Mouse (Mus musculus) lung, postnatal 36 days (tissue): ENCODE results near the gene Ankzf1.
A peak's percentile ranks its signal among the peaks of the same experiment; 100 is the strongest.

Source experiments
- DNase-seq: peaks from one replicate; pipeline ENCODE4 v3.0.0; 2022; ENCODE audit warnings: mixed read lengths

Gene Ankzf1

GRCm38 (mm10) chr1:75190577-75190976, 1.4 kb upstream of the Ankzf1 start:
- DNase-seq = no peak

GRCm38 (mm10) chr1:75191258-75191621, 711 bp upstream of the Ankzf1 start:
- DNase-seq = no peak

GRCm38 (mm10) chr1:75192452-75192851, 501 bp downstream of the Ankzf1 start:
- peak; percentile 75 for DNase-seq

GRCm38 (mm10) chr1:75201236-75201635, 9.3 kb downstream of the Ankzf1 start:
- DNase-seq = no peak

- DNase-seq = peak; percentile 66
Observed at GRCm38 (mm10) chr1:75208967-75209678, 17.2 kb downstream of the Ankzf1 start.

GRCm38 (mm10) chr1:75210136-75211087, 18.5 kb downstream of the Ankzf1 start, which contains the start of the genes Glb1l and Stk16:
Glb1l (minus strand) TSS chr1:75210813.
Stk16 (plus strand) TSS chr1:75210838.
- peak; percentile 98 for DNase-seq

- DNase-seq = no peak
Observed at GRCm38 (mm10) chr1:75211141-75211708, 19.3 kb downstream of the Ankzf1 start.

- DNase-seq = no peak
Observed at GRCm38 (mm10) chr1:75212542-75212941, 20.6 kb downstream of the Ankzf1 start.

GRCm38 (mm10) chr1:75213096-75213495, 21.1 kb downstream of the Ankzf1 start:
- DNase-seq = peak; percentile 58

- DNase-seq = no peak
Observed at GRCm38 (mm10) chr1:75214442-75214841, 22.5 kb downstream of the Ankzf1 start.

- no peak for DNase-seq
Observed at GRCm38 (mm10) chr1:75214886-75215285, 22.9 kb downstream of the Ankzf1 start.

- no peak for DNase-seq
Observed at GRCm38 (mm10) chr1:75215785-75216184, 23.8 kb downstream of the Ankzf1 start.

GRCm38 (mm10) chr1:75216797-75217585, 25.0 kb downstream of the Ankzf1 start:
- DNase-seq = no peak

- DNase-seq = no peak
Observed at GRCm38 (mm10) chr1:75217893-75218226, 25.9 kb downstream of the Ankzf1 start.

GRCm38 (mm10) chr1:75218227-75219001, 26.5 kb downstream of the Ankzf1 start:
- DNase-seq = peak; percentile 72

GRCm38 (mm10) chr1:75219078-75219477, 27.1 kb downstream of the Ankzf1 start:
- peak; percentile 97 for DNase-seq

- DNase-seq = no peak
Observed at GRCm38 (mm10) chr1:75219531-75219930, 27.6 kb downstream of the Ankzf1 start, which contains the start of gene Tuba4a. Tuba4a (minus strand) TSS chr1:75219865.

GRCm38 (mm10) chr1:75221538-75221937, 29.6 kb downstream of the Ankzf1 start:
- no peak for DNase-seq

- no peak for DNase-seq
Observed at GRCm38 (mm10) chr1:75222926-75223325, 31.0 kb downstream of the Ankzf1 start.

- no peak for DNase-seq
Observed at GRCm38 (mm10) chr1:75223532-75223931, 31.6 kb downstream of the Ankzf1 start.

- DNase-seq = no peak
Observed at GRCm38 (mm10) chr1:75225473-75225872, 33.5 kb downstream of the Ankzf1 start.

GRCm38 (mm10) chr1:75226138-75226537, 34.2 kb downstream of the Ankzf1 start:
- no peak for DNase-seq
